Mouse (Mus musculus) forebrain, embryonic 13.5 days (tissue): ENCODE results near the gene Glo1. TPM values are rescaled to one million over a fixed set of nuclear protein-coding genes. Genes with fewer than 3 reads are reported as not detected.
A peak's percentile ranks its signal among the peaks of the same experiment; 100 is the strongest.
"Not testable (repeated sequence)": the region's sequence is repeated elsewhere in the genome, so short reads cannot be mapped to it uniquely, and the experiment has no call there.

Experiments used
- ATAC-seq: fragments of 200-750 bp; cut with Nextera tagmentation; 2 replicates; pipeline ENCODE4 v1.8.0; 2017
- H3K27ac ChIP-seq: fragments of 300-500 bp; sonication (generic); 2 replicates; pipeline ENCODE4 v1.5.1; 2015; ENCODE audit warnings: inconsistent platforms, mild to moderate bottlenecking, moderate library complexity
- H3K27me3 ChIP-seq: fragments of 300-500 bp; sonication (generic); 2 replicates; pipeline ENCODE4 v1.6.1; 2015; ENCODE audit warnings: mild to moderate bottlenecking, inconsistent platforms
- H3K36me3 ChIP-seq: fragments of 300-500 bp; sonication (generic); 2 replicates; pipeline ENCODE4 v1.6.1; 2015; ENCODE audit warnings: mild to moderate bottlenecking, inconsistent platforms; ENCODE audit not compliant: poor library complexity, severe bottlenecking
- H3K4me1 ChIP-seq: fragments of 300-500 bp; sonication (generic); 2 replicates; pipeline ENCODE4 v1.6.1; 2015; ENCODE audit warnings: inconsistent platforms
- H3K4me2 ChIP-seq: fragments of 300-500 bp; sonication (generic); 2 replicates; pipeline ENCODE4 v1.6.1; 2015; ENCODE audit warnings: inconsistent platforms, mild to moderate bottlenecking, moderate library complexity
- H3K4me3 ChIP-seq: fragments of 300-500 bp; sonication (generic); 2 replicates; pipeline ENCODE4 v1.5.1; 2015; ENCODE audit warnings: mild to moderate bottlenecking, inconsistent platforms
- H3K9ac ChIP-seq: fragments of 300-500 bp; sonication (generic); 2 replicates; pipeline ENCODE4 v1.6.1; 2015; ENCODE audit warnings: mild to moderate bottlenecking, inconsistent platforms
- H3K9me3 ChIP-seq: fragments of 300-500 bp; sonication (generic); replicated peaks from 2 replicates; pipeline ENCODE4 v1.6.1; 2016; ENCODE audit warnings: inconsistent platforms
- WGBS: fragments of 180-500 bp; shearing (Covaris S2); methylation state at CpG from one replicate; pipeline ENCODE4 v1.1.7; 2015; 5-methylcytosine and 5-hydroxymethylcytosine counted together
- polyA plus RNA-seq: library from polyadenylated mRNA; unstranded; fragments of >200 nt; fragmentation: Nextera tagmentation; extraction: Ambion mirVana; gene quantifications from 2 replicates; pipeline ENCODE4 v1.2.1, GENCODE M21; 2015

The Glo1 gene
- 191 and 194 TPM in 2 replicates for polyA plus RNA-seq

DNA sequence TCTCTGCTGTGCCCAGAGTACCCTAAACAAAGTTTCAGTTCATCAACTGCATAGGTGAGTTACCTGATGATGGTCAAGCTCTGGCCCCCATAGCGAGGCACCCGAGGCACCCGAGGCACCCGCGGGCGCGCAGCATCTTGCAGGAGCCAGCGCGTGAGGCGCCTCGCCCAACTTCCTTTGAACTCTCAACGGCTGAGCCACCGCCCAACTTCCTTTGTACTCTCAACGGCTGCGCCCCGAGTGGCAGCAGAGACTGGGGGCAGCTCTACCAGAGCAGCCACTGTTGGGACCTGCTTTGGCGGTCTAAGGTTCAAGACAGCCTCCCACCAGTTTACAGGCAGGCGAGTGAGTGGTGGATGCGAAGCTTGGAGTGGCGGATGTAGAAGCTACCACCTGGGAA, at the start of gene Glo1:
Glo1 (minus strand) TSS at position 153 of the 400 bp plus-strand sequence.
- not testable (repeated sequence) for H3K27ac ChIP-seq, H3K9me3 ChIP-seq, H3K4me2 ChIP-seq, H3K9ac ChIP-seq, H3K4me1 ChIP-seq, H3K4me3 ChIP-seq, ATAC-seq, H3K36me3 ChIP-seq, H3K27me3 ChIP-seq
- WGBS, result no CpG with 5 or more reads among the region's 20 CpGs

DNA sequence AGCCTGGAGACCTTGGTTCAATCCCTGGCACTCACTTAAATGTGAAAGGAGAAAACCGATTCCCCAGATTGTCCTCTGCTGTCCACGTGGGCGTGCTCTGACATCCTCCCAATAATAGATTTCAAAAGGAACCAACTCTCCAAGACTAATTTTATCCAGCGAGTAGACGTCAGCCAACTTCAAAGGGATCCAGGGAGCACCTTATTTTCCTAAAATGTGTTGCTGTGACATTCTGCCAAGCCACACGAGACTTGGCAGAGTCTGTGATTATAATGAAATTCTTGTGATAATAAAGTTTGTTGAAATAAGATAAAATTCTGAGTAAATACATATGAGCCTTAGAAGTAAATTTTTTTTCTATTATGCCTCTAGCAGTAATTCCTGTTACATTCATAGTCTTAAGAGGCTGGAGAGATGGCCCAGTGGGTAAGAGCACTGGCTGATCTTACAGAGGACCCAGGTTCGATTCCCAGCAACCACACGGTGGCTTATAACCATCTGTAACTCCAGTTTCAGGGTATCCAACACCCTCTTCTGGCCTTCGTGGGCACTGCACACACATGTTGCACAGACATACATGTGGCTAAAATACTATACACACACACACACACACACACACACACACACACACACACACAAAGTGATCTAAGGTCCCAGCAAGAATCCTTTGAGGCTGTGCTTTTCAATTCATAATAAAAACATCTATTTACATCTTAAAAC, 48.5 kb upstream of the Glo1 start:
- H3K27ac ChIP-seq, result no peak overlapping the region
- H3K4me2 ChIP-seq, result no peak overlapping the region
- H3K4me1 ChIP-seq, result peaks cover 13% of the 10 kb centered on the region
- peaks cover 3% of the 10 kb centered on the region; the same call in 1 of the 2 replicates for H3K9me3 ChIP-seq
- H3K36me3 ChIP-seq, result no peaks in the 10 kb centered on the region
- WGBS, result 91% methylated on average over 9 of the region's 9 CpGs
- no peak for ATAC-seq
- no peak overlapping the region for H3K9ac ChIP-seq
- H3K27me3 ChIP-seq, result no peaks in the 10 kb centered on the region
- H3K4me3 ChIP-seq, result no peak overlapping the region

DNA sequence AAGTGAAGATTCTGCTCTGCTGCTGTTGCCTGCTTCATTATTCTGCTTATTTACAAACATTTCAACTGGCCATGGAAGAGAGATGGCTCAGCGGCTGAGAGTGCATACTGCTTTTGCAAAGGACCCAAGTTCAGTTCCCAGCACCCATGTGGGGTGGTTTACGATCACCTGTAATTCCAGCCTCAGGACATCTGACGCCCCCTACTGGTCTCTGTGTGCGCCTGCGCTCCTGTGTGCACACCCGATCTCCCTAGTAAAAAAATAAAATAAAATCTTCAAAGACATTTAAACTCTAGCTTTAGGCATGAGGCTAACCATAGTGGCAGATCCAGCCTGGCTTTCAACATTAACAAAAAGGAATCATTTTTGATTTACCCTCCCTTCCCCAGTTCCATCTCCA, 46.4 kb upstream of the Glo1 start:
- Histone ChIP-seq H3K27me3 (no peaks in the 10 kb centered on the region), H3K36me3 (no peaks in the 10 kb centered on the region), H3K9ac (no peak overlapping the region), H3K27ac (no peak overlapping the region), H3K4me2 (no peak overlapping the region), H3K4me3 (no peak overlapping the region), H3K4me1 (peaks cover 13% of the 10 kb centered on the region), H3K9me3 (no peaks in the 10 kb centered on the region)
- 89% methylated on average over 6 of the region's 6 CpGs for WGBS
- ATAC-seq, result no peak

DNA sequence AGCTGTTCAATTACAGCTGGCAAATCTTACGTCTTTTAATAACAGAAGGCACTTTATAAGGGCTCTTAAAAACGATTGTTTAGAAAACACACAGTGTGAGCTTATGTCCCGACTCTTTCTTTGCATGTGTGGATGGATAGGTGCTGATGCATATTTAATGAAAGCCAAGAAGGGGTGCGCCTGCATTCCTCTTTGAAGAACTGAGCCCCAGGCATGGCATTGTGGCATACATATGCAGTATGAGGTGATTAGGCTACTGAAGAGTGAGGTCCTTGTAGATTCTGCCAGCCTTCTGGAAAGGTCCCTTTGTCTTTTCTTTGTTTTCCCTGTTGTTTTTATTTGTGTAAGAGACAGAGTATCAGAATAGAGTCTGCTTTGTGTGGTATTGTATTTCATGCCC, 45.9 kb upstream of the Glo1 start:
- 0 out of 2 replicates have a peak overlapping the region, but pooled peaks have one; percentile 10 for H3K27ac ChIP-seq
- ATAC-seq, result 0 out of 2 replicates have a peak, but pooled peaks have one; percentile 33
- H3K4me3 ChIP-seq, result no peak overlapping the region

DNA sequence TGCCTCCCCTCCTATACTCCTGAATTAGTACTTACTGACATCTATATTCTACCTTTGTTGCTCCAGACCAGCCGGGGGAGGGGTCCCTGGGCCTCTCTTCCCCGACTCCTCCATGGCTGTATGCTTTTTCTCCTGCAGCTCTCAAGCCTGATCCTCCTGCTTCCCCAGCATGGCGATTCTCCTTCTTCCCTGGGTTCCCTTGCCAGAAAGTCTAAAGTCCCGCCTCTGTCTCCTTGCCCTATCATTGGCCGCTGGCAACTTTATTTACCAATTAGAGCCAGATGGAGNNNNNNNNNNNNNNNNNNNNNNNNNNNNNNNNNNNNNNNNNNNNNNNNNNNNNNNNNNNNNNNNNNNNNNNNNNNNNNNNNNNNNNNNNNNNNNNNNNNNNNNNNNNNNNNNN, 38.2 kb upstream of the Glo1 start:
- Histone ChIP-seq H3K9me3 (peaks cover 7% of the 10 kb centered on the region; the same call in 1 of the 2 replicates), H3K4me3 (no peak overlapping the region), H3K36me3 (no peaks in the 10 kb centered on the region), H3K4me2 (no peak overlapping the region), H3K27me3 (no peaks in the 10 kb centered on the region), H3K9ac (no peak overlapping the region), H3K27ac (no peak overlapping the region), H3K4me1 (no peaks in the 10 kb centered on the region)
- 76% methylated on average over 5 of the region's 5 CpGs for WGBS
- no peak for ATAC-seq

More for the DNA sequence above, 45.9 kb upstream of the Glo1 start:
- no peak overlapping the region for H3K4me2 ChIP-seq
- no peak overlapping the region for H3K9ac ChIP-seq
- 39% methylated on average over 4 of the region's 4 CpGs for WGBS
- H3K36me3 ChIP-seq, result no peaks in the 10 kb centered on the region
- H3K27me3 ChIP-seq, result no peaks in the 10 kb centered on the region
- H3K9me3 ChIP-seq, result no peaks in the 10 kb centered on the region
- peaks cover 13% of the 10 kb centered on the region for H3K4me1 ChIP-seq

DNA sequence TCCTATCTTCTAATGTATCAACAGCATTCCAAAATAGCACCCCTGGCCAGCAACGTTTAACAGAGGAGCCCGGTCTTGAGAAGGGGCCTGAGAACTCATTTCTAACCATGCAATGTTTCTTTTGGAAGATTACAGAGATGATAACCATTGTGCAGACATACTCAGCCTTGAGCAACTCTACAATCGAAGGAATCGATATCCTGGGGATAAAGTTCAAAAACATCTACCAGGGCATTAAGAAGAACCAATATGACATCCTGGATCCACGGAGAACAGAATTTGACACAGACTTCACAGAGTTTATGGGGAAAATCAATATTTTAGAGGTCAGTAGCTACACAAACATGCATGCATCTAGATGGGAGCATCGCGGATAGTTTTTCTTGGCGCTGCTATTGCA, 36.5 kb upstream of the Glo1 start:
- WGBS, result 96% methylated on average over 8 of the region's 8 CpGs
- peaks cover 7% of the 10 kb centered on the region; the same call in 1 of the 2 replicates for H3K9me3 ChIP-seq
- H3K36me3 ChIP-seq, result no peaks in the 10 kb centered on the region
- no peak overlapping the region for H3K27ac ChIP-seq
- H3K4me3 ChIP-seq, result no peak overlapping the region
- no peak for ATAC-seq
- H3K27me3 ChIP-seq, result no peaks in the 10 kb centered on the region
- no peaks in the 10 kb centered on the region for H3K4me1 ChIP-seq
- H3K4me2 ChIP-seq, result no peak overlapping the region
- no peak overlapping the region for H3K9ac ChIP-seq

DNA sequence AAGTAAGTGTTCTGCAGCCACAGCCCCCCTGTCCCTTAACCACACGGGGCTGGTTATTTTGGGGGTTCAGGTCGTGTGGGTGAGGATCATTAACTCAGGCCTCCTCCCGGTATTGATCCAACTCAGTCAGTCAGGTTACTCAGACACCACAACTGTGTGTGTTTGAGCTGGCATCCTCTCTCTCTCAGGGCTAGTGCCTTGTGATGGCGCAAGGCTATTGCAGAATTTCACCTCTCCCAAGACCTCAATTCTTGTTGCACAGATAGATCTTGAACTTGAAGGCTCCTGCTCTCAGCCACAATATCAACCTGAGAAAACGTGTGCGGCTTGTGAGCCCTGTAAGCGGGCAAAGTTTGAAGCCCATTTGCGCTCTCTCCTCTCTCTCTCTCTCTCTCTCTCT, 35.5 kb upstream of the Glo1 start:
- 78% methylated on average over 8 of the region's 8 CpGs for WGBS
- ATAC-seq, result no peak
- no peak overlapping the region for H3K27ac ChIP-seq

DNA sequence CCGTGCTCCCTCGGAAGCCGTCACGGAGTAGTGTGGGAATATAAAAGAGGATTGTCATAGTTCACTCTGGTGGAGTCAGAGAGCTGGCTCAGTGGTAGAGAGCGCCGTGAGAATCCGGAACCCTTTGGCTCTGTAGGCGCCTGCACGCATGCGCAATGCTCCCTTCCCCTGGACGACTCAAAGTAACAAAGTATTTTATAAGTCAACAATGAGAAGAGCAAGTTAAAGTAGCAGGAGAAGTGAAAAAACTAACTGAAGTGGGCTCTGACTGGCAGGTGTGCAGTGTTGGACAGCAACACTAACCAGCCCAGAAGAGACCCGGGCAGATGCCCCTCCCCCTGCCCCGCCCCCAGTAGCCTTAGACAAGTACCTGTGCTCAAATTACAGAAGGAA, 31.5 kb upstream of the Glo1 start:
- Histone ChIP-seq H3K4me3 (peak overlapping the region; percentile 36), H3K9me3 (no peaks in the 10 kb centered on the region), H3K9ac (peak overlapping the region; percentile 21; the same call in 1 of the 2 replicates), H3K4me2 (peak overlapping the region; percentile 58), H3K36me3 (no peaks in the 10 kb centered on the region), H3K27me3 (no peaks in the 10 kb centered on the region), H3K4me1 (no peaks in the 10 kb centered on the region), H3K27ac (no peak overlapping the region)
- WGBS, result 12% methylated on average over 13 of the region's 13 CpGs
- peak; percentile 59; the same call in 1 of the 2 replicates for ATAC-seq

More for the DNA sequence above, 35.5 kb upstream of the Glo1 start:
- Histone ChIP-seq H3K9ac (no peak overlapping the region), H3K36me3 (no peaks in the 10 kb centered on the region), H3K27me3 (no peaks in the 10 kb centered on the region), H3K9me3 (peaks cover 7% of the 10 kb centered on the region; the same call in 1 of the 2 replicates), H3K4me3 (no peak overlapping the region), H3K4me1 (no peaks in the 10 kb centered on the region), H3K4me2 (no peak overlapping the region)

DNA sequence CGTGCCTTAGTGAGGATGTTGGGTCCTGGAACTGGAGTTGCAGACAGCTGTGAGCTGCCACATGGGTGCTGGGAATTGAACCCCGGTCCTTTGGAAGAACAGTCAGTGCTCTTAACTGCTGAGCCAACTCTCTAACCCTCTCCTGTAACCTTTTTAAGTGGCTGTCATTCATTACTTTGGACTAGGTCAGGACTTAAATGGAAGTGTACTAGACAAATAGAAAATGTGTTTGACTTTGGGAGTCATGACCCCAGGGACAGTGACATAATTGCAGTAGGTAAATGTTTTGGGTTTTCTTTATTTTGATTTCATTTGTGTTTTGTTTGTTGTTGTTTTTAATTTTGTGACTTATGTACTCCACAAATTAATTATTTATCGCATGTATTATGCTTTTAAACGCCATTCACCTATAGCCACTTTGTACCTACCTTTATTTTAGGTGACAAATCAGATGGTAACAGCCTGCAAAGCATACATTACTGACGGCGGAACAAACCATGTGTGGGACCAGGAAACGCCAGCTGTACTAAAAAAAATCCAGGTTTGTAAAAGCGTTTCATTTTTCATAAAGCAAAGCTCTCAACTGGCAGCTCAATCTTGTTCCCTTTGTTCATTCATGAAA, 31.0 kb upstream of the Glo1 start:
- 59% methylated on average over 8 of the region's 8 CpGs for WGBS
- H3K36me3 ChIP-seq, result no peaks in the 10 kb centered on the region
- ATAC-seq, result peak; percentile 6; the same call in 1 of the 2 replicates
- no peaks in the 10 kb centered on the region for H3K9me3 ChIP-seq
- no peaks in the 10 kb centered on the region for H3K4me1 ChIP-seq
- H3K27me3 ChIP-seq, result no peaks in the 10 kb centered on the region
- peak overlapping the region; percentile 58 for H3K4me2 ChIP-seq
- H3K9ac ChIP-seq, result peak overlapping the region; percentile 21; the same call in 1 of the 2 replicates
- peak overlapping the region; percentile 36 for H3K4me3 ChIP-seq
- H3K27ac ChIP-seq, result no peak overlapping the region

DNA sequence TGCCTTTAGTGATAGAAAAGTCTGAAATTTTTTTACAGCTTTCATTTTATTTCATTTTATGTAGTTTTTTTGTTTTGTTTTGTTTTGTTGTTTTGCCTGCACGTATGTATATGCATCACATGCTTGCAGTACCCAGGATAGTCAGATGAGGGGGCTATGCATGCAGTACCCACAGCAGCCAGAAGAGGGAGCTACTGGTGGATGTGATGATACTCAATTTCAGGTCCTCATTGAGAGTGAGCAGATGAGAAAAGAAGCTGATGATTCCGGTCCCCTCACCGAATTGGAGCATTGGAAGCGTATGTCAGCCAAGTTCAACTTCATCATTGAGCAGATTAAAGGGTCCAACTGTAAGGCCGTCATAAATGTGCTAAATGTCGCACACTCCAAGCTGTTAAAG, 26.3 kb upstream of the Glo1 start:
- no peak overlapping the region for H3K27ac ChIP-seq
- H3K4me1 ChIP-seq, result no peaks in the 10 kb centered on the region
- no peak for ATAC-seq
- WGBS, result 95% methylated on average over 6 of the region's 6 CpGs
- no peak overlapping the region for H3K4me3 ChIP-seq
- H3K36me3 ChIP-seq, result no peaks in the 10 kb centered on the region
- no peak overlapping the region for H3K9ac ChIP-seq
- no peaks in the 10 kb centered on the region for H3K27me3 ChIP-seq
- no peaks in the 10 kb centered on the region for H3K9me3 ChIP-seq
- H3K4me2 ChIP-seq, result no peak overlapping the region

DNA sequence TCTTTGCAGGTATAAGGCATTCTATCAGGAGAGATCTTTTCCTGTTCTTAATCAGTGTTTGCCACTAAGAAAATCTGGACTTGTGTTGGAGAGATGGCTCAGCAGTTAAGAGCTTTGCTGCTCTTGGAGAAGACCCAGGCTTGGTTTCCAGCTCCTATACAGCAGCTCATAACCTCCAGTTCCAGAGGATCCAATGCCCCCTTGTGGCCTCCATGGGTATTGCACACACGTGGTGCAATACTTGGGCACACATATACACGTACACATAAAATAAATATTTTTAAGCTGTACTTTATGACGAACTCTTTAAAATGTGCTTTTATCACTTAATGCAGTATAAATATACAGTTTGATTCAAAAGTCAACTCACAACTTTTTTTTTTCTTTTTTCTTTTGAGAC, 22.1 kb upstream of the Glo1 start:
- Histone ChIP-seq H3K9me3 (no peaks in the 10 kb centered on the region), H3K36me3 (no peaks in the 10 kb centered on the region), H3K27ac (no peak overlapping the region), H3K4me2 (no peak overlapping the region), H3K4me1 (no peaks in the 10 kb centered on the region), H3K27me3 (no peaks in the 10 kb centered on the region), H3K9ac (no peak overlapping the region), H3K4me3 (no peak overlapping the region)
- WGBS, result 98% methylated on average over 3 of the region's 3 CpGs
- no peak for ATAC-seq

DNA sequence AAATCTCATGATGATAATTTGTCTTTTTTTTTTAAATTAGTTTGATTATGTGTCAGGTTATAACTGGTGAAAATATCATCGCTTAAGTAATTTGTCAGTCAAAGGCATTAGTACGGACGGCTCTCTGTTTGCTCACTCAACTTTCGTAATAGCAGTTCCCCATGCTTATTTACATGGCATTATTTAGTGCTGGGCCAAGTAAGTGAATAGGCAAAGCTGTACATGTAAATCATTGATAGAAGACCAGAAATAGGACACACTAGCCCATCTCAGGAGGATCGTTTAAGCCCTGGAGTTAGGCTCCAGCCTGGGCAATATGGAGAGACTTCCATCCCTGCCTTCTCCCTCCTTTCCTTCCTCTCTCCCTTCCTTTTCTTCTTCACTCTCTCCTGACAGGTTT, 14.2 kb upstream of the Glo1 start:
- H3K4me3 ChIP-seq, result no peak overlapping the region
- no peaks in the 10 kb centered on the region for H3K27me3 ChIP-seq
- ATAC-seq, result no peak
- no peaks in the 10 kb centered on the region for H3K9me3 ChIP-seq
- H3K9ac ChIP-seq, result no peak overlapping the region
- no peak overlapping the region for H3K4me2 ChIP-seq
- no peaks in the 10 kb centered on the region for H3K36me3 ChIP-seq
- no peak overlapping the region for H3K27ac ChIP-seq
- 92% methylated on average over 5 of the region's 5 CpGs for WGBS
- peaks cover 5% of the 10 kb centered on the region; the same call in 1 of the 2 replicates for H3K4me1 ChIP-seq
